Mouse (Mus musculus): ENCODE data around the gene Usp39. TPM values are rescaled to one million over a fixed set of nuclear protein-coding genes. Genes with fewer than 3 reads are reported as not detected.

Gene Usp39
- total and polyA plus RNA-seq, 2 experiments from 2014 or later, result 39.0 to 52.6 TPM

DNA sequence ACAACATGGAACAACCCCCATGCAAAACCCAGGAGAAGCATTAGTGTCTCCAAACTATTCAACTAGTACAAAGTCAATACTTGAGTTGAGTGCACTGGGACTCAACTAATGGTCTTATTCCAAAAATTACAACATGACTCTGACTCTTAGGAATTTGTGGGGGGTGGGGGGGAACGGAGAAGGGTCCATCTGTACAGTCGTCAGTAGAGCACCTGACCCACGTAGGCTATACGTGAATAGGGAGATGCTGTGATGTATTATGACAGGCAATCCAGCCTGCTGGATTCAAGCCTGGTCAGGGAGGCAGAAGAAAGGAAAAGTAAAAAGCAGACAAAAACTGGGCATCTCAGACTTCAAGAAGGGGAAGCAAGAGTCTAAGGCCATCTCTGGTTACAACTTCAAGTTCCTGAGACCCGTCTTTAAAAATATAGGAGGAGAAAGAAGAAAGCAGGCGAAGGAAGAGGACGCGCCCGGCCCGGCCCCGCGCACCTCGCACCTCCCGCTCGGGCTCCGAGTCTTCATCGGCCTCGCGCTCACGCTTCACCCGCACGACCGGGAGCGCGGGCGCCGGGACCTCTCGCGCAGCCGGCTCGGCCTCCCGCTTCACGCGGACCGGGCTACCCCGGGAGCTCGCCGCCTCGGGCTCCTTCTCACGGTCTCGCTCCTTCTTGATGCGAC lies 449 bp downstream of the Usp39 start:
- Histone ChIP-seq H3K4me2 (ENCODE audit: low read depth) (peak overlapping the region; percentile 63), H3K27me3 (ENCODE audit: insufficient read depth, low read length) (no peaks in the 10 kb centered on the region), H3K9ac (peak overlapping the region; percentile 72), H3K9me3 (ENCODE audit: low read length) (no peaks in the 10 kb centered on the region), H3K4me1 (ENCODE audit: insufficient read depth) (peaks cover 18% of the 10 kb centered on the region), H3K4me3 (ENCODE audit: low read depth, low read length) (peak overlapping the region; percentile 80), H3K36me3 (ENCODE audit: insufficient read depth) (peaks cover 2% of the 10 kb centered on the region), H3K27ac (ENCODE audit: low read depth, low read length) (peak overlapping the region; percentile 73)
- DNase-seq (no peak), ATAC-seq (peak; percentile 37)
- TF ChIP-seq CTCF (IDR thresholded peaks at IDR 0.05; ENCODE audit: low read depth), result no peak
- under 1% methylated on average over 42 of the region's 42 CpGs for WGBS

GRCm38 (mm10) chr6:72340481-72340880 lies 4.5 kb downstream of the Usp39 start:
- H3K36me3 ChIP-seq (ENCODE audit: insufficient read depth), result peaks cover 30% of the 10 kb centered on the region
- WGBS, result 72% methylated on average over 2 of the region's 2 CpGs
- H3K4me3 ChIP-seq (ENCODE audit: low read depth, low read length), result no peak overlapping the region

GRCm38 (mm10) chr6:72333111-72333510 lies 11.9 kb downstream of the Usp39 start:
- ATAC-seq, result no peak
- H3K4me2 ChIP-seq (ENCODE audit: low read depth), result no peak overlapping the region
- no peaks in the 10 kb centered on the region for H3K4me1 ChIP-seq (ENCODE audit: insufficient read depth)
- no peak for DNase-seq
- no peak overlapping the region for H3K9ac ChIP-seq
- H3K4me3 ChIP-seq (ENCODE audit: low read depth, low read length), result no peak overlapping the region
- H3K9me3 ChIP-seq (ENCODE audit: low read length), result no peaks in the 10 kb centered on the region
- H3K36me3 ChIP-seq (ENCODE audit: insufficient read depth), result peaks cover 78% of the 10 kb centered on the region
- no peak for TF ChIP-seq CTCF (IDR thresholded peaks at IDR 0.05; ENCODE audit: low read depth)
- no peaks in the 10 kb centered on the region for H3K27me3 ChIP-seq (ENCODE audit: insufficient read depth, low read length)
- no peak overlapping the region for H3K27ac ChIP-seq (ENCODE audit: low read depth, low read length)
- 86% methylated on average over 5 of the region's 5 CpGs for WGBS

More at GRCm38 (mm10) chr6:72340481-72340880, 4.5 kb downstream of the Usp39 start:
- Histone ChIP-seq H3K9ac (no peak overlapping the region), H3K9me3 (ENCODE audit: low read length) (no peaks in the 10 kb centered on the region), H3K27me3 (ENCODE audit: insufficient read depth, low read length) (no peaks in the 10 kb centered on the region), H3K4me2 (ENCODE audit: low read depth) (no peak overlapping the region), H3K27ac (ENCODE audit: low read depth, low read length) (no peak overlapping the region), H3K4me1 (ENCODE audit: insufficient read depth) (peaks cover 10% of the 10 kb centered on the region)
- DNase-seq, result no peak
- no peak for ATAC-seq
- no peak for TF ChIP-seq CTCF (IDR thresholded peaks at IDR 0.05; ENCODE audit: low read depth)

- H3K4me3 ChIP-seq (ENCODE audit: low read depth, low read length), result no peak overlapping the region
- no peaks in the 10 kb centered on the region for H3K4me1 ChIP-seq (ENCODE audit: insufficient read depth)
- no peak for ATAC-seq
- H3K4me2 ChIP-seq (ENCODE audit: low read depth), result no peak overlapping the region
- no peaks in the 10 kb centered on the region for H3K27me3 ChIP-seq (ENCODE audit: insufficient read depth, low read length)
- H3K27ac ChIP-seq (ENCODE audit: low read depth, low read length), result no peak overlapping the region
- WGBS, result 87% methylated on average over 4 of the region's 4 CpGs
- no peaks in the 10 kb centered on the region for H3K9me3 ChIP-seq (ENCODE audit: low read length)
- H3K36me3 ChIP-seq (ENCODE audit: insufficient read depth), result peaks cover 68% of the 10 kb centered on the region
- no peak for DNase-seq
- no peak overlapping the region for H3K9ac ChIP-seq
- no peak for TF ChIP-seq CTCF (IDR thresholded peaks at IDR 0.05; ENCODE audit: low read depth)
Observed at GRCm38 (mm10) chr6:72330133-72330532, 14.9 kb downstream of the Usp39 start.

DNA sequence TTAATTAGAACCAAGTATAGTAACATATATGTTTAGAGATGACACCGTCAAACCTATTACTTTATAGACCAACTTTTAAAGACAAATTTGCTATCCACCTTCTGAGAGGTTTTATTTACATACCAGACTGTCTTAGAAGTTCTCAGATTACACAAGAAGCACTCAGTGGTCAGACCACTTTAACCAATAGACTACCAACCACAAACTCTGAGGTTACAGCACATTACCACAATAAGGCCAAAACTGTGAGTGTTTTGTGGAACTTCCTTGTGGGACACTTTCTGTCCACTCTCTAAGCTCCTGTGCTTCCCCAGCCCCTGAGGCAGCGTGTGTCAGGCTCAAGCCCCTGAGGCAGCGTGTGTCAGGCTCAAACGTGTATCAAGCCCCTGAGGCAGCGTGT lies 16.0 kb downstream of the Usp39 start:
- WGBS, result 93% methylated on average over 5 of the region's 5 CpGs
- Histone ChIP-seq H3K9ac (no peak overlapping the region), H3K36me3 (ENCODE audit: insufficient read depth) (peaks cover 68% of the 10 kb centered on the region)

GRCm38 (mm10) chr6:72326274-72326673 lies 18.7 kb downstream of the Usp39 start:
- peak; percentile 44 for TF ChIP-seq CTCF (IDR thresholded peaks at IDR 0.05; ENCODE audit: low read depth)
- H3K4me2 ChIP-seq (ENCODE audit: low read depth), result no peak overlapping the region
- DNase-seq, result peak; percentile 26

More for the DNA sequence above, 16.0 kb downstream of the Usp39 start:
- no peaks in the 10 kb centered on the region for H3K4me1 ChIP-seq (ENCODE audit: insufficient read depth)
- ATAC-seq (no peak), DNase-seq (no peak)
- H3K9me3 ChIP-seq (ENCODE audit: low read length), result no peaks in the 10 kb centered on the region
- no peak overlapping the region for H3K27ac ChIP-seq (ENCODE audit: low read depth, low read length)
- no peak for TF ChIP-seq CTCF (IDR thresholded peaks at IDR 0.05; ENCODE audit: low read depth)
- no peaks in the 10 kb centered on the region for H3K27me3 ChIP-seq (ENCODE audit: insufficient read depth, low read length)
- H3K4me2 ChIP-seq (ENCODE audit: low read depth), result no peak overlapping the region
- H3K4me3 ChIP-seq (ENCODE audit: low read depth, low read length), result no peak overlapping the region

DNA sequence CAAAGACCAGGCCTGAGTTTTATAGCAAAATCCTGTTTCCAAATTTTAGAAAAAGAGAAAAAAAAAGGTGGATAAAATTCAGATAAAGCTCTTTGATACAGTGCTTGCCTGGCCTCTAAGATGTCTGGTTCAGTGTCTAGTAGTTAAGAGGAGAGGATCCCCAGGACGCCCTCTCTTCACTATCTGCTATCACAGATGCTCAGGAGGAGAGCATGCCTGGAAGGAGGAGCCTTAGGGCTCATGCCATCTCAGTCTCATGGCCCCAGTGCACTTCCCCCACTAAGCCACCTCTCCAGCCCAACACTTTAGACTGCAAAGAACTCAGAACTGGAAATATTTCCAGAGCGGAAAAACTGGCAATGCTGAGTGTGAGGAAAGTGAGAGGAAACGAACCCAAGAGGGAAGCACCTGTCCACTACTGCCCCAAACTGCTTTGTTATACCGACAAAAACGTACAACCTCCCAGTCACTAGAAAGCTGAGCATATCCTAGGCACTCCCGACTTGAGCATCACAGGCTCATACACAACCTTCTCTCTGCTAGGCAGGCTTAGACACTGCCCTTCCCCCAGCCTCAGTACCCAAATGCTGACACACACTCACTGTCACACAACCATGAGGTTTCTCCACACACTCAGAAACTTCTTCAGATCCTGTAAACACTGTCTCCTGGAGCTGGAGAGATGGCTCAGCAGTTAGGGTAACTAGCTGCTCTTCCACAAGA lies 21.0 kb downstream of the Usp39 start:
- 96% methylated on average over 6 of the region's 6 CpGs for WGBS
- Histone ChIP-seq H3K4me2 (ENCODE audit: low read depth) (no peak overlapping the region), H3K4me1 (ENCODE audit: insufficient read depth) (no peaks in the 10 kb centered on the region), H3K27me3 (ENCODE audit: insufficient read depth, low read length) (no peaks in the 10 kb centered on the region), H3K9ac (no peak overlapping the region), H3K36me3 (ENCODE audit: insufficient read depth) (peaks cover 76% of the 10 kb centered on the region), H3K4me3 (ENCODE audit: low read depth, low read length) (no peak overlapping the region), H3K9me3 (ENCODE audit: low read length) (no peaks in the 10 kb centered on the region), H3K27ac (ENCODE audit: low read depth, low read length) (no peak overlapping the region)
- no peak for ATAC-seq
- no peak for TF ChIP-seq CTCF (IDR thresholded peaks at IDR 0.05; ENCODE audit: low read depth)
- DNase-seq, result no peak

More at GRCm38 (mm10) chr6:72326274-72326673, 18.7 kb downstream of the Usp39 start:
- no peak overlapping the region for H3K9ac ChIP-seq
- no peak; the same call in 1 of the 2 replicates for ATAC-seq
- H3K4me3 ChIP-seq (ENCODE audit: low read depth, low read length), result no peak overlapping the region
- WGBS, result 77% methylated on average over 6 of the region's 6 CpGs
- no peaks in the 10 kb centered on the region for H3K4me1 ChIP-seq (ENCODE audit: insufficient read depth)
- H3K27me3 ChIP-seq (ENCODE audit: insufficient read depth, low read length), result no peaks in the 10 kb centered on the region
- no peaks in the 10 kb centered on the region for H3K9me3 ChIP-seq (ENCODE audit: low read length)
- H3K27ac ChIP-seq (ENCODE audit: low read depth, low read length), result no peak overlapping the region
- peaks cover 72% of the 10 kb centered on the region for H3K36me3 ChIP-seq (ENCODE audit: insufficient read depth)

Measured in forebrain, postnatal 0 days (tissue).